Mouse (Mus musculus) G1E (cell line): ENCODE data around the gene Shld2. TPM values are rescaled to one million over a fixed set of nuclear protein-coding genes. Genes with fewer than 3 reads are reported as not detected.
A peak's percentile ranks its signal among the peaks of the same experiment; 100 is the strongest.

Experiments
- ATAC-seq: 2 replicates; pipeline ENCODE4 v1.8.0; 2016; ENCODE audit warnings: mild to moderate bottlenecking; ENCODE audit not compliant: insufficient number of reproducible peaks, poor library complexity, low FRiP score, severe bottlenecking; ENCODE audit errors: extremely low read depth
- DNase-seq: peaks from one replicate; pipeline ENCODE4 v3.0.0; 2012; ENCODE audit warnings: low spot score
- H3K27me3 ChIP-seq: 2 replicates; pipeline ENCODE4 v1.6.1; 2012; ENCODE audit warnings: mild to moderate bottlenecking, low read length, inconsistent platforms; ENCODE audit not compliant: insufficient read depth
- H3K36me3 ChIP-seq: replicated peaks from 2 replicates; pipeline ENCODE3; 2012; ENCODE audit warnings: mild to moderate bottlenecking, inconsistent platforms
- H3K4me1 ChIP-seq: 2 replicates; pipeline ENCODE4 v1.6.1; 2012; ENCODE audit warnings: low read depth, low read length, inconsistent platforms, mixed read lengths; ENCODE audit not compliant: insufficient read depth
- H3K4me3 ChIP-seq: 2 replicates; pipeline ENCODE4 v1.5.1; 2012; ENCODE audit warnings: low read depth, mild to moderate bottlenecking, inconsistent platforms, low read length, moderate library complexity, mixed read lengths
- H3K9me3 ChIP-seq: replicated peaks from 2 replicates; pipeline ENCODE4 v1.6.1; 2012; ENCODE audit warnings: inconsistent platforms
- CTCF ChIP-seq: IDR thresholded peaks from 2 replicates; pipeline ENCODE4 v1.5.1; 2012; ENCODE audit warnings: low read depth, low read length, inconsistent platforms, mixed read lengths
- GATA1 ChIP-seq: IDR thresholded peaks from 2 replicates; pipeline ENCODE4 v1.6.1; 2012; ENCODE audit warnings: borderline replicate concordance, low read length, inconsistent platforms, mixed read lengths
- GATA2 ChIP-seq: IDR thresholded peaks from 2 replicates; pipeline ENCODE4 v1.6.1; 2012; ENCODE audit warnings: low read depth, low read length, inconsistent platforms, borderline replicate concordance
- POLR2AphosphoS5 ChIP-seq: IDR thresholded peaks from 2 replicates; pipeline ENCODE4 v1.6.1; 2012; ENCODE audit warnings: low read depth, low read length, inconsistent platforms; ENCODE audit not compliant: insufficient replicate concordance
- TAL1 ChIP-seq: conservative IDR thresholded peaks from 2 replicates; pipeline ENCODE4 v1.6.1; 2012; ENCODE audit warnings: low read depth, low read length, inconsistent platforms, mixed read lengths
- polyA plus RNA-seq: library from polyadenylated mRNA; stranded (reverse); fragments of >175 nt; gene quantifications from 2 replicates; pipeline ENCODE4 v1.2.3, GENCODE M21; 2012
- total RNA-seq, 2 experiments: library from RNA; stranded (forward) in 1 of 2; stranded (reverse) in 1 of 2; fragments of 200-1000 nt in 1 of 2; fragments of >200 nt in 1 of 2; fragmentation: Nextera tagmentation in 1 of 2; gene quantifications; 2 replicates each; pipeline ENCODE4 v1.2.3; 2014 to 2017

Gene Shld2
- total and polyA plus RNA-seq, 3 experiments: 6.2 to 24.2 (median 14.6) TPM

DNA sequence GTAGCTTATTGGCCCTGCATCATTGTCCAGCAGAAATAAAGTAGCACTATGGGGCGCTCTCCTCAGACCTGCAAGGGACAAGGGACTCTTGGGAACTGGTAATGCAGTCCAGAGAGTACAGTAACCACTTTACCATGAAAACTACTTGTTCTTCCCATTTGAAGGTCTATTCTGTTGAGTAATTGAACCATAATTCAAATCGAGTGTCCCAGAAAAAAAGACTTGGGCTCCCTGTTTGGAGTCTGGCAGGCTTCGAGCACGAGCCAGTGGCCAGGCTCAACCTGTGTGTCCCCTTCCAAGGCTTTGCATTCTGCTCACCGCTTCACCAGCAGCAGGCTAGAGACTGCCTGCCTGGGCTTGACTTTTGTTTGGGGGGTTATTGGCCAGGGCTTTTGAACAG lies 34.1 kb upstream of the Shld2 start:
- H3K36me3 ChIP-seq: peaks cover 51% of the 10 kb centered on the region
- TF ChIP-seq TAL1 (no peak), GATA1 (no peak), POLR2AphosphoS5 (no peak), CTCF (no peak), GATA2 (no peak)

DNA sequence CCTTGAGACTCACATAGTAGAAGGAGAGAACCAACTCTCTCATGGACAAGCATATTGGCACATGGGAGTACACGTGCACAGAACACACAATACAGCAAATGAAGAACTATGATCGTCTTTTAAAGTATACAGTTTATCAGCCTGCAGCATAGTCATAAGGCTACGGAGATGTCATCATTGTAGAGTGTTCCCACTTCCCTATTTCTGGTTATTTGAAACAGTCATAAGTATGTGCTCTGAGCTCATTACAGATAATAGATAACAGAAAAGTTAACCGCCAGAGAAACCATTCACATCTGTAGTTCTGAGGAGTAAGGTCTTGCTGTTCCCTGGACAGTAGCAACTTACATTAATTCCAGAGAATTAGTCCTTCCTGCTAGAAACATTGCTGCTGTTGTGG lies 32.8 kb upstream of the Shld2 start:
- Histone ChIP-seq H3K36me3 (peaks cover 58% of the 10 kb centered on the region), H3K27me3 (no peaks in the 10 kb centered on the region), H3K4me1 (peaks cover 22% of the 10 kb centered on the region), H3K4me3 (no peak overlapping the region), H3K9me3 (no peaks in the 10 kb centered on the region)
- peak; percentile 33 for DNase-seq
- TF ChIP-seq TAL1 (no peak), CTCF (no peak), GATA1 (no peak), GATA2 (no peak), POLR2AphosphoS5 (no peak)
- peak; percentile 88 for ATAC-seq

More for the DNA sequence above, 34.1 kb upstream of the Shld2 start:
- H3K4me1 ChIP-seq: peaks cover 22% of the 10 kb centered on the region
- H3K4me3 ChIP-seq: no peak overlapping the region
- DNase-seq (no peak), ATAC-seq (no peak)
- H3K9me3 ChIP-seq: no peaks in the 10 kb centered on the region
- no peaks in the 10 kb centered on the region for H3K27me3 ChIP-seq

DNA sequence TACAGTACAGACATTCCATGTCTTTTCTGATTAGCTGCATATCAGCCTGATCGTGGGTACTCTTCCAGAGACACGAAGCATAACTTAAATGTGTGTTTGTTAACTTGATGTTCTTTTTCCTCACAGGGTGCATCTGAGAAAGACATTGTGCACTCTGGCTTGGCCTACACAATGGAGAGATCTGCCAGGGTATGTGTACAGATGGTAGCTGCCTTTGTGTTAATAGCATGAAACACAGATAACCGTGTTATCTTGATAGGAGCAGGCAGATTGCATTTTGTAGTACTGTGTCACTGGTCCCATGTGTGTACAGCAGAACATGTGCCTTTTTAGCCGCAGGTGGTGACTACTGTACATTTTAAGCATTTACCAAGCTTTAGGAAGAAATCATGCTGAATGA lies 31.7 kb upstream of the Shld2 start:
- Histone ChIP-seq H3K36me3 (peaks cover 64% of the 10 kb centered on the region), H3K27me3 (no peaks in the 10 kb centered on the region)
- no peak for ATAC-seq

DNA sequence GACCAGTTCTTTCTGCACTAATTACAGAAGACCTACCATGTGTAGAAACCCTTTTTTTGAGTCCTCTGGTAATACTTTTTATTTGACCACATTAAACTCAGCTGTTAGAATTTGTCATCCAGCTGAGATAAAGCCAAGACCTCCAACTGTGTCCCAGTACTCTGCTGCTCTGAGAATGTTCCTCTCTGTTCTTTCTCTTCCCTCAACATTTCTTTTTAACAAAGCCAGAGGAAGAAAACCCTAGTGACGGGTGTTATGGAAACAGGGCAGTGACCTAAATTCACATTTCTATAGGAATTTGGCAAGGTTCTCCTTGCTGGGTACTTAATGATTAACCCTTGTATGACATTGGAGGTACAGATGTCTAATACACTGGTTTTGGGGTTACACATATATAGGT lies 29.2 kb upstream of the Shld2 start:
- H3K4me3 ChIP-seq: no peak overlapping the region
- no peaks in the 10 kb centered on the region for H3K27me3 ChIP-seq
- H3K9me3 ChIP-seq: no peaks in the 10 kb centered on the region
- TF ChIP-seq POLR2AphosphoS5: no peak
- no peak for TF ChIP-seq CTCF
- no peak for TF ChIP-seq GATA1
- no peak for TF ChIP-seq TAL1
- peaks cover 76% of the 10 kb centered on the region for H3K36me3 ChIP-seq
- ATAC-seq: no peak
- peaks cover 22% of the 10 kb centered on the region for H3K4me1 ChIP-seq
- DNase-seq: no peak

More for the DNA sequence above, 31.7 kb upstream of the Shld2 start:
- Histone ChIP-seq H3K4me3 (no peak overlapping the region), H3K4me1 (peaks cover 22% of the 10 kb centered on the region), H3K9me3 (no peaks in the 10 kb centered on the region)
- TF ChIP-seq POLR2AphosphoS5 (no peak), TAL1 (no peak; the same call in 1 of the 2 replicates), CTCF (no peak), GATA1 (no peak), GATA2 (no peak)
- DNase-seq: no peak

DNA sequence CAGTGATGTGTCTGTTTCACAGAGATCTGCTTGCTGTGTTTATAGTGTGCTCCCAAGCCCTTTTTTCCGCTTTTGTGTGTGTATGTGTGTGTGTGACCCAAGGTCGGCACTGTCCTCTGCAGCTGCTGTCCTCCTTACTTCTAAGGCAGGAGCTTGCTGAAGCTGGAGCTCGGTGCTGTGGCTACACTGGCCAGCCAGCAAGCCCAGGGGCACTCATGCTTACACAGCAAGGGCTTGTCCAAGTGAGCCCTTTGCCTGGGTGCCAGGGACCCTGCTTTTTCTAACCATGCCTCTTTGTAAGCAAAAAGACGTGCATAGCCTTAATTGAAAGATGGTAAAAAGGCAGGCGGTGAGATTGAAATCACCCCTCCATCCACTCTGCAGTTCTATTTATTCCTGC lies 22.2 kb upstream of the Shld2 start:
- Histone ChIP-seq H3K36me3 (peaks cover 78% of the 10 kb centered on the region), H3K4me1 (peaks cover 2% of the 10 kb centered on the region; the same call in 1 of the 2 replicates), H3K4me3 (no peak overlapping the region), H3K9me3 (no peaks in the 10 kb centered on the region), H3K27me3 (no peaks in the 10 kb centered on the region)
- DNase-seq: no peak
- no peak for ATAC-seq
- TF ChIP-seq GATA2: no peak
- TF ChIP-seq POLR2AphosphoS5: no peak
- TF ChIP-seq TAL1: no peak

DNA sequence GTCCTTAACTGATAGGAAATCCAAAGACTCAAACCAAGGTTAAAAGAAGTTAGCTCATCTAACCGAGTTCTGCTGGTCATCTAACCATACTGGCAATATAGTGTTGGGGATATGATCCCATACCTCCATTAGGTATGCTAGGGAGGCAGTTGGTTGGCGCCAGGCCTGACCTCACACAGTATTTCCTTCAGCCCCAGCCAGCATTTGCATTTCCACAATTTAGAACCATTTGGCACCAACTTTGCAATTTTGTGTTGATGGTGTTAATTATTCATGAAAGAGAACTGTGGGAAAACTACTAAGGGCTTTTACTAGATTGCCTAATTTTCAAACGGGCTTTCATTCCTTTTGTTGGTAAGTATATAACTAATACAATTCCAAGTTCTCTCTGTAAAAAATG lies 21.6 kb upstream of the Shld2 start:
- TF ChIP-seq GATA1 (no peak), TAL1 (no peak), POLR2AphosphoS5 (no peak), CTCF (no peak), GATA2 (no peak)
- Histone ChIP-seq H3K4me3 (no peak overlapping the region), H3K36me3 (peaks cover 74% of the 10 kb centered on the region), H3K27me3 (no peaks in the 10 kb centered on the region), H3K9me3 (no peaks in the 10 kb centered on the region), H3K4me1 (peaks cover 5% of the 10 kb centered on the region)
- DNase-seq (no peak), ATAC-seq (no peak)
